Mouse (Mus musculus) embryonic facial prominence, embryonic 14.5 days (tissue): Measurements from ENCODE around the gene Gm21885. TPM values are rescaled to one million over a fixed set of nuclear protein-coding genes. Genes with fewer than 3 reads are reported as not detected.

Experiments used
- ATAC-seq: fragments of 200-750 bp; cut with Nextera tagmentation; 2 replicates; pipeline ENCODE4 v1.8.0; 2017; ENCODE audit warnings: low read depth, moderate number of reproducible peaks, moderate TSS enrichment
- DNase-seq: peaks from one replicate; pipeline ENCODE4 v3.0.0-alpha.2; 2015; ENCODE audit warnings: low spot score
- H3K27ac ChIP-seq: fragments of 300-500 bp; sonication (generic); replicated peaks from 2 replicates; pipeline ENCODE4 v1.5.1; 2014; ENCODE audit warnings: low read depth, mild to moderate bottlenecking, low read length, moderate library complexity
- H3K27me3 ChIP-seq: fragments of 300-500 bp; sonication (generic); replicated peaks from 2 replicates; pipeline ENCODE4 v1.6.1; 2014; ENCODE audit warnings: low read length; ENCODE audit not compliant: control insufficient read depth, insufficient read depth
- H3K36me3 ChIP-seq: fragments of 300-500 bp; sonication (generic); 2 replicates; pipeline ENCODE4 v1.6.1; 2014; ENCODE audit warnings: low read length, mixed read lengths; ENCODE audit not compliant: control insufficient read depth, insufficient read depth
- H3K4me1 ChIP-seq: fragments of 300-500 bp; sonication (generic); 2 replicates; pipeline ENCODE4 v1.6.1; 2014; ENCODE audit warnings: antibody characterized with exemption, low read length; ENCODE audit not compliant: control insufficient read depth, insufficient read depth
- H3K4me2 ChIP-seq: fragments of 300-500 bp; sonication (generic); 2 replicates; pipeline ENCODE4 v1.6.1; 2014; ENCODE audit warnings: low read depth, mild to moderate bottlenecking, low read length, moderate library complexity, mixed read lengths
- H3K4me3 ChIP-seq: fragments of 300-500 bp; sonication (generic); 2 replicates; pipeline ENCODE4 v1.5.1; 2014; ENCODE audit warnings: low read depth, mild to moderate bottlenecking, low read length
- H3K9ac ChIP-seq: fragments of 300-500 bp; sonication (generic); 2 replicates; pipeline ENCODE4 v1.6.1; 2014; ENCODE audit warnings: low read depth, mild to moderate bottlenecking, low read length, moderate library complexity, mixed read lengths
- H3K9me3 ChIP-seq: fragments of 300-500 bp; sonication (generic); 2 replicates; pipeline ENCODE4 v1.6.1; 2016; ENCODE audit warnings: low read length; ENCODE audit not compliant: control insufficient read depth
- WGBS: fragments of 180-500 bp; shearing (Covaris S2); extraction: QIAGEN DNeasy Blood & Tissue Kit; methylation state at CpG from one replicate; pipeline ENCODE4 v1.1.7; 2014; 5-methylcytosine and 5-hydroxymethylcytosine counted together
- polyA plus RNA-seq: library from polyadenylated mRNA; unstranded; fragments of >200 nt; fragmentation: Nextera tagmentation; extraction: Ambion mirVana; gene quantifications from 2 replicates; pipeline ENCODE4 v1.2.1, GENCODE M21; 2014

Gene Gm21885
- polyA plus RNA-seq, 1 experiment from 2014 or later: 0.38 TPM

- Histone ChIP-seq H3K27me3 (no peaks in the 10 kb centered on the region), H3K36me3 (peaks cover 8% of the 10 kb centered on the region; the same call in 1 of the 2 replicates), H3K4me2 (no peak overlapping the region), H3K4me1 (peaks cover 27% of the 10 kb centered on the region), H3K9ac (no peak overlapping the region), H3K9me3 (no peaks in the 10 kb centered on the region), H3K4me3 (no peak overlapping the region), H3K27ac (no peak overlapping the region)
- DNase-seq (no peak), ATAC-seq (no peak)
- WGBS: 91% methylated on average over 5 of the region's 5 CpGs
Measured at GRCm38 (mm10) chr11:94318056-94318455, 36.4 kb downstream of the Gm21885 start.

GRCm38 (mm10) chr11:94320969-94321930 lies 39.6 kb downstream of the Gm21885 start:
- H3K9me3 ChIP-seq: no peaks in the 10 kb centered on the region
- H3K9ac ChIP-seq: peak overlapping the region; percentile 99
- no peaks in the 10 kb centered on the region for H3K27me3 ChIP-seq
- peak overlapping the region; percentile 99 for H3K27ac ChIP-seq
- H3K4me3 ChIP-seq: peak overlapping the region; percentile 96
- peaks cover 19% of the 10 kb centered on the region for H3K4me1 ChIP-seq
- WGBS: under 1% methylated on average over 60 of the region's 67 CpGs
- ATAC-seq: peak; percentile 70
- H3K36me3 ChIP-seq: peaks cover 8% of the 10 kb centered on the region; the same call in 1 of the 2 replicates
- peak; percentile 10 for DNase-seq
- peak overlapping the region; percentile 81 for H3K4me2 ChIP-seq

GRCm38 (mm10) chr11:94321931-94322400 lies 40.3 kb downstream of the Gm21885 start, which contains the start of gene Luc7l3:
Gene Luc7l3 (minus strand): TSS chr11:94321988.
- peak within 1 kb of the TSS; percentile 96 for H3K4me3 ChIP-seq
- peaks cover 19% of the 10 kb centered on the region for H3K4me1 ChIP-seq
- no peaks in the 10 kb centered on the region for H3K27me3 ChIP-seq
- H3K4me2 ChIP-seq: peak within 1 kb of the TSS; percentile 81
- peak within 1 kb of the TSS; percentile 99 for H3K27ac ChIP-seq
- peak; percentile 96 for ATAC-seq
- H3K9ac ChIP-seq: peak within 1 kb of the TSS; percentile 99
- H3K9me3 ChIP-seq: no peaks in the 10 kb centered on the region
- WGBS: under 1% methylated on average over 24 of the region's 36 CpGs
- peak; percentile 96 for DNase-seq
- H3K36me3 ChIP-seq: peaks cover 8% of the 10 kb centered on the region; the same call in 1 of the 2 replicates

- H3K4me2 ChIP-seq: peak overlapping the region; percentile 81
- peak overlapping the region; percentile 96 for H3K4me3 ChIP-seq
- no peaks in the 10 kb centered on the region for H3K9me3 ChIP-seq
- H3K4me1 ChIP-seq: peaks cover 18% of the 10 kb centered on the region
- ATAC-seq (no peak), DNase-seq (no peak)
- WGBS: 34% methylated on average over 5 of the region's 5 CpGs
- no peaks in the 10 kb centered on the region for H3K27me3 ChIP-seq
- peak overlapping the region; percentile 99 for H3K9ac ChIP-seq
- H3K36me3 ChIP-seq: peaks cover 8% of the 10 kb centered on the region; the same call in 1 of the 2 replicates
- peak overlapping the region; percentile 99 for H3K27ac ChIP-seq
Measured at GRCm38 (mm10) chr11:94322636-94323035, 41.0 kb downstream of the Gm21885 start.

GRCm38 (mm10) chr11:94323271-94323925 lies 41.7 kb downstream of the Gm21885 start:
- Histone ChIP-seq H3K36me3 (peaks cover 3% of the 10 kb centered on the region; the same call in 1 of the 2 replicates), H3K27ac (no peak overlapping the region), H3K4me2 (no peak overlapping the region), H3K4me3 (no peak overlapping the region), H3K9me3 (no peaks in the 10 kb centered on the region), H3K27me3 (no peaks in the 10 kb centered on the region), H3K4me1 (peaks cover 18% of the 10 kb centered on the region), H3K9ac (no peak overlapping the region)
- no peak for ATAC-seq
- WGBS: 69% methylated on average over 5 of the region's 5 CpGs
- DNase-seq: no peak

- H3K9me3 ChIP-seq: no peaks in the 10 kb centered on the region
- no peaks in the 10 kb centered on the region for H3K27me3 ChIP-seq
- H3K27ac ChIP-seq: no peak overlapping the region
- no peak for DNase-seq
- H3K36me3 ChIP-seq: no peaks in the 10 kb centered on the region
- H3K4me1 ChIP-seq: peaks cover 25% of the 10 kb centered on the region
- ATAC-seq: no peak
- no peak overlapping the region for H3K4me3 ChIP-seq
- no peak overlapping the region for H3K4me2 ChIP-seq
- no peak overlapping the region for H3K9ac ChIP-seq
- WGBS: 78% methylated on average over 5 of the region's 5 CpGs
Measured at GRCm38 (mm10) chr11:94324618-94325017, 42.9 kb downstream of the Gm21885 start.

- DNase-seq: peak; percentile 86
- peak; percentile 83 for ATAC-seq
Measured at GRCm38 (mm10) chr11:94326961-94327411, 45.3 kb downstream of the Gm21885 start.

More at GRCm38 (mm10) chr11:94326961-94327411, 45.3 kb downstream of the Gm21885 start:
- 3% methylated on average over 10 of the region's 10 CpGs for WGBS
- Histone ChIP-seq H3K4me2 (peak overlapping the region; percentile 66), H3K4me3 (peak overlapping the region; percentile 73), H3K36me3 (no peaks in the 10 kb centered on the region), H3K4me1 (peaks cover 27% of the 10 kb centered on the region), H3K27ac (peak overlapping the region; percentile 98), H3K9ac (peak overlapping the region; percentile 88), H3K9me3 (no peaks in the 10 kb centered on the region), H3K27me3 (no peaks in the 10 kb centered on the region)
